Mouse (Mus musculus) E14TG2a.4 (cell line): Measurements from ENCODE around the gene Arhgef2.
A peak's percentile ranks its signal among the peaks of the same experiment; 100 is the strongest.

Experiments
- H3K27me3 ChIP-seq: 2 replicates; pipeline ENCODE4 v1.6.1; 2014; ENCODE audit warnings: low read length, control low read depth; ENCODE audit not compliant: insufficient read depth
- H3K36me3 ChIP-seq: 2 replicates; pipeline ENCODE4 v1.6.1; 2014; ENCODE audit warnings: low read length, control low read depth; ENCODE audit not compliant: insufficient read depth
- H3K4me1 ChIP-seq: replicated peaks from 2 replicates; pipeline ENCODE4 v1.6.1; 2014; ENCODE audit warnings: low read depth, low read length, control low read depth
- H3K4me3 ChIP-seq: replicated peaks from 2 replicates; pipeline ENCODE4 v1.5.1; 2014; ENCODE audit warnings: mild to moderate bottlenecking, low read length
- H3K9me3 ChIP-seq: 2 replicates; pipeline ENCODE4 v1.6.1; 2014; ENCODE audit warnings: low read length, control low read depth
- CTCF ChIP-seq: conservative IDR thresholded peaks from 2 replicates; pipeline ENCODE4 v1.5.1; 2014; ENCODE audit warnings: low read length
- NANOG ChIP-seq: IDR thresholded peaks from 2 replicates; pipeline ENCODE4 v1.6.1; 2014; ENCODE audit warnings: borderline replicate concordance, low read length, mixed read lengths
- POU5F1 ChIP-seq: IDR thresholded peaks from 2 replicates; pipeline ENCODE4 v1.6.1; 2014; ENCODE audit warnings: low read length, borderline replicate concordance

Gene Arhgef2

DNA sequence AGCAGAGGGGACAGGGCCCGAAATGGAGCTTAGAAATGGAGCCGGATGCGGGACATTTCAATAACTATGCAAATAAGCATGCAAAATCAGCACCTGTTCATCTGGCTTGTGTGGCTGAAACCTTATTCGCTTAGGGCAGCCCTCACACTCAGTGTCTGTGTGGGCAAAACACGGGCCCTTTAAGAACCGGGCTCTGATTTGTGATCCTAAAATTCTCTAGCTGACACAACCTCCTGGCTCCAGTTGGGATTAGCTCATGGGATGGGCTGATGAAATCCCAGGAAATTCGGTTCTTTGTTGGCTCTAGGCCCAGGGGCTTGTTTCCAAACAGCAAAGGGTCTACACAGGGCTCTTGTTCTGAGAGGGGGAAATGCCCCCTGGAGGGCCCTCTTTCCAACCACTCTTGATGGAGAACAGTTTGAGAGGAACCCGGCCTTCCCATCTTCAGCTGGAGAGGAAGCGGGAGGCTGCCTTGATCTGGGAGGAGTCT, 10.2 kb downstream of the Arhgef2 start:
- H3K36me3 ChIP-seq = peaks cover 22% of the 10 kb centered on the region
- peak overlapping the region; percentile 66 for H3K4me3 ChIP-seq
- no peaks in the 10 kb centered on the region for H3K9me3 ChIP-seq
- H3K27me3 ChIP-seq = peaks cover 5% of the 10 kb centered on the region; the same call in 1 of the 2 replicates
- H3K4me1 ChIP-seq = peaks cover 71% of the 10 kb centered on the region
- TF ChIP-seq POU5F1 (no peak), CTCF (no peak), NANOG (no peak)

DNA sequence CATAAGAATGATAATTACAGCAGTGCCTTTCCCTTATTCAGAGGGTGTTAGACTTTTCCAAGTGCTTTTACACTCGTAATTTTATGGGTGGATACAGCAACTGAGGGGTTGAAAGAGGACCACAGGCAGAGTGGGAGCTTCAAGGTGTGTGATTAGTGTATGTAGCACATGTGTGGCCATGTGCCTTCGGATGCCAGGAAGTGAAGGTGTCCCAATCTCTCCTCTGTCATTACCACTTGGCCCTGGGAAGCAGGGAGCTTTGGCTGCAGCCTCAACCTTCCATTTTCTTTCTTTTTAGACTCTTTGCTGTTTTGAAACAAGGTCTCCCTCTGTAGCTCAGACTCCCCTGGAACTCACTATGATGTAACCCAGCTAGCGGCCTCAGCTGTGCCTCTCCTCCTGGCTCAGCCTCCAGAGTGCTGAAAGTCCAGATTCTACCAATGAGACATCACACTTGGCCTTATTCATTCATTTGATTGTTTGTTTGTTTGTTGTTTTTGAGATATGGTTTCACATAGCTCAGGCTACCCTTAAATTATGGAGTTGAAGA, 11.3 kb downstream of the Arhgef2 start:
- Histone ChIP-seq H3K27me3 (peaks cover 5% of the 10 kb centered on the region; the same call in 1 of the 2 replicates), H3K4me3 (0 out of 2 replicates have a peak overlapping the region, but pooled peaks have one; percentile 66), H3K4me1 (peaks cover 74% of the 10 kb centered on the region), H3K36me3 (peaks cover 22% of the 10 kb centered on the region), H3K9me3 (no peaks in the 10 kb centered on the region)
- no peak for TF ChIP-seq NANOG
- no peak for TF ChIP-seq CTCF
- TF ChIP-seq POU5F1 = no peak

DNA sequence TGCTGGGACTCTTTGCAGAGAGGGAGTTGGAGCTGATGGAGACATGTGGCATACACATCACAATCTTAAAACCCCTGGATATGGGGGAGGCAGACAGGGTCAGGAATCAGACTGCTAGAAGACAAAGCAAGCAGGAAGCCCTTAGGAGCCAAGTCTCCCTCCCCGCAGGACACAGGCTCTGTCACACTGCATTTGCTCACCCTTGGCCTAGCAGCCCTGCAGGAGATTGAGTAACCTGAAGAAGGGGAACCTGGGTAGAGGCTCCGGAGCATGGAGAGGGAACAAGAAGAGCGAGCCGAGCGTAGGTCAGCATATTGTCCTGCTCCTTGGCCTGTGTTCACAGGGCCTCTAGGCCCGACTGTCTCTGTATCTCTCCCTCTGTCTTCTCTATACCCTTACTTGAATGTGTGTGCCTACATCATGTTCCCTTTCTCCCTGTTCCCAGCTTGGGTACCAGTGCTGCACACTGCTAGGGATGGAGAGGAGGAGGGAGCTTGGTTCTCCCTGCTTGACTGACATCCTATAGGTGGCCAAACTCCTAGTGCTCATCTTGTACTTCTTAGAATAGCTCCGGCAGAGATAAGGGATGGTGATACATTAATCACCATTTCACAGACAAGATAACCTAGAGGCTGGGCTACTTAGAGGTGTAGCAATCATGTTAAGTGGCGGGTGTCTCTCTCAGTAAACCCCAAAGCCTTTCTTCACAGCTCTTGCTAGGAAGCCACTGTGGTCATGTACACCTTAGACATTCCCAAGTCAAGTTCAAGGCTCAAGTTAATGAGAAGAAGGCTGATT, 12.5 kb downstream of the Arhgef2 start:
- Histone ChIP-seq H3K4me3 (no peak overlapping the region), H3K27me3 (peaks cover 5% of the 10 kb centered on the region; the same call in 1 of the 2 replicates), H3K9me3 (no peaks in the 10 kb centered on the region), H3K4me1 (peaks cover 86% of the 10 kb centered on the region), H3K36me3 (peaks cover 22% of the 10 kb centered on the region)
- no peak for TF ChIP-seq POU5F1
- TF ChIP-seq CTCF = no peak
- TF ChIP-seq NANOG = no peak

DNA sequence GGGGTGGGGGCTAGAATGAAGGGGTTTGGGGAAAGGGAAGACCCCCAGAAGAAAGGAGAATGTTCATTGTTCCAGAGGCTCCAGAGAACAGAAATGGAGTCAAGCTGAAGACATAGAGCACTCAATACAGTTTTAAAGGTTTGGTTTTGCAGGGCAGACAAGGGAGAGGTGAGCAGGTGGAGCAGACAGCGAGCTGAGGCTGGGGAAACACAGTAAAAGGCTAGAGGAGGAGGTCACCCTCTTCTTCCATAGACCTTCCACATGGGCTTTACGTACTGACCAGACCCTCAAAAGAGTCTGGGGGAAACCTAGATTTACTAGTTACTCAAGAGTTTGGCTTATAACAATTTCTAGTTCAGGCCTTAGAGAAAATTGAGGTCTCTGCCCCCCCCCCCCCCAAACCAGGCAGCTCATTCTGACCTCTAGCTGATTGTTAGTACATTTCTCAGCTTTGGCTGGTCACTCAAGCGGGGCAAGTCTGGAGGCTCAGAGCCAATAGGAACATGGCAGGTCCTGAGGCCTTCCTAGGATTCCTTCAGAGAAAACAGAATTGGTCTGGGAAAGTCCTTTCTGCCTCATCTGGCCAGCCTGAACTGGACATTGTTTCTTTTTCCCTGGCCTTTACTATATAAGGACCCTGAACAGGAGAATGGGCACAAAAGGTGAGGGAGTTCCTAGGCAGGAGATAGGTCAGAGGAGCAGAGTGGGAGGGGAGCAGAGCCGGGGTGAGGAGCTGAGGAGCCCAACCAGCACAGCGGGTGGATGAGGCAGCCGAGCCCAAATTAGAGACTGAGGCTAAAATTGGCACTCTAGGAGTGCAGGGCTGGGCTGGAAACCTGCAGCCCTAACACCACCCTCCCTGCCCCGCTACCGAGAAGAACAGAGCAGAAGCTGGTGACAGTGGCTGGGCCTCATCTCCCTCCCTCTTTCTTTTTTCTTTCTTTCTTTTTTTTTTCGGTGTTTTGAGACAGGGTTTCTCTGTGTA, 13.6 kb downstream of the Arhgef2 start:
- H3K36me3 ChIP-seq = peaks cover 27% of the 10 kb centered on the region
- H3K4me1 ChIP-seq = peaks cover 89% of the 10 kb centered on the region
- TF ChIP-seq POU5F1 (no peak), NANOG (no peak), CTCF (no peak)
- H3K9me3 ChIP-seq = no peaks in the 10 kb centered on the region
- H3K4me3 ChIP-seq = peak overlapping the region; percentile 89; the same call in 1 of the 2 replicates
- H3K27me3 ChIP-seq = peaks cover 5% of the 10 kb centered on the region; the same call in 1 of the 2 replicates

DNA sequence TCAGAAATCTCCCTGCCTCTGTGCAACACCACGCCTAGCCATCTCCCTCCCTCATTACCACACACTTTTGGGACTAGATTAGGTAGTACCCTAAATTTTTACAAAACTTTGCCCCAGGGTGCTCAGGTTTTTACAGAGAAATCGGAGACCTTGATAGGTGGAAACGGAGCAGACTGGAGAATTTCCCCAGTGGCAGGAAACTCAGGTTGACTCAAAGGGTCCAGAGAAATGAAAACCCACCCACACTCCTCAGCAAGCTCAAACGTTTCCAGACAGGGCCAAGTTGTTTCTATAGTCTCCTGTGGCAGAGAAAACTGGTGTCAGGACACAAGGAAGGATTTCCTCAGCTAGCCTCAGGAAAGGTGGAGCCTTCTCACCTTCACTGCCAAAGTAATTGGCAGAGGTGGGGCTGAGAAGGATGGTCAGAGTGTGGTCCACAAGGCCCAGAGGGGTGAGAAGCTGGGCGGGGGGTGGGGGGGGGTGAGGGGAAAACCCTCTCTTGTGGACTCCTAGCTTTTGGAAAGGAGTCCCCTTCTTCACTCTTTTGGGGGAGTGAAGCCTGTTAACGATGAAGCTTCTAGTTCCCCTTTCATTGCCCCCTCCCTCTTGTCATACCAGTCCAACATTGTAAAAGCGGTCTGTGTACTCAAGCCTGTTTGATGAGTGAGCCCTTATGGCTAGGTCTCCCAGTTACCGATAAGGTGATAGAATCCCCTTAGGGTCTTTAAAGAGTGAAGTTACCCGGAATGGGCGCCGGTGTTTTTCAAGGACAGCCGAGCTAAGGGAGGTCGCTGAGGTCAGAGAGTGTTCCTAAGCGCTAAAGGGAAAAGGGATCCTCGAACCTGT, 14.6 kb downstream of the Arhgef2 start:
- peaks cover 5% of the 10 kb centered on the region; the same call in 1 of the 2 replicates for H3K27me3 ChIP-seq
- peaks cover 89% of the 10 kb centered on the region for H3K4me1 ChIP-seq
- no peaks in the 10 kb centered on the region for H3K9me3 ChIP-seq
- TF ChIP-seq POU5F1 = no peak
- TF ChIP-seq CTCF = no peak
- TF ChIP-seq NANOG = no peak
- peak overlapping the region; percentile 89 for H3K4me3 ChIP-seq
- H3K36me3 ChIP-seq = peaks cover 36% of the 10 kb centered on the region

DNA sequence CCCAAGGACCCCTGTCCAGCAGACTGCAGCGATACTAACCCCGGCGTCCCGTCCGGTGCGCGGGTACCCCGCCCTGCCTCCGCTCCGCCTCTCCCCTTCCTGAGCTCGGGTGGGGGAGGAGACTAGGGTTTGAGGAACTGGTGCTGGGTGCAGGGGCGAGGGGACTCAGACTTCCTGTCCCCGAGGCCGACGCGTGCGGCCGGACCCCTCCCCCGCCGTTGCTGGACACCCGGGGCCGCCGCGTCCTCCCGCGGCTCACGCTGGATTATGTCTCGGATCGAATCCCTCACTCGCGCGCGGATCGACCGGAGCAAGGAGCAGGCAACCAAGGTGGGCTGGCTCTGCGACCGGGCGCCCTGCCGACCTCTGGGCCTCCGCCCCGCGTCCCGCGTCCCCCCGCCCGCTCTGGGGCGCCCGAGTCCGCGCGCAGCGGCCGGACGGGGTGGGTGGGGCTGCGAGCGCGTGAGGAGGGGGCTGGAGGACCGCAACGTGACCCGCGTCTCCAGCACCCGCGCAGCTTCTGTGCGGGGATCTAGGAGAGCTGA, 15.3 kb downstream of the Arhgef2 start:
- H3K36me3 ChIP-seq = peaks cover 42% of the 10 kb centered on the region
- peaks cover 5% of the 10 kb centered on the region; the same call in 1 of the 2 replicates for H3K27me3 ChIP-seq
- peaks cover 89% of the 10 kb centered on the region for H3K4me1 ChIP-seq
- H3K4me3 ChIP-seq = peak overlapping the region; percentile 89
- TF ChIP-seq CTCF (no peak), NANOG (no peak), POU5F1 (no peak)
- H3K9me3 ChIP-seq = no peaks in the 10 kb centered on the region

DNA sequence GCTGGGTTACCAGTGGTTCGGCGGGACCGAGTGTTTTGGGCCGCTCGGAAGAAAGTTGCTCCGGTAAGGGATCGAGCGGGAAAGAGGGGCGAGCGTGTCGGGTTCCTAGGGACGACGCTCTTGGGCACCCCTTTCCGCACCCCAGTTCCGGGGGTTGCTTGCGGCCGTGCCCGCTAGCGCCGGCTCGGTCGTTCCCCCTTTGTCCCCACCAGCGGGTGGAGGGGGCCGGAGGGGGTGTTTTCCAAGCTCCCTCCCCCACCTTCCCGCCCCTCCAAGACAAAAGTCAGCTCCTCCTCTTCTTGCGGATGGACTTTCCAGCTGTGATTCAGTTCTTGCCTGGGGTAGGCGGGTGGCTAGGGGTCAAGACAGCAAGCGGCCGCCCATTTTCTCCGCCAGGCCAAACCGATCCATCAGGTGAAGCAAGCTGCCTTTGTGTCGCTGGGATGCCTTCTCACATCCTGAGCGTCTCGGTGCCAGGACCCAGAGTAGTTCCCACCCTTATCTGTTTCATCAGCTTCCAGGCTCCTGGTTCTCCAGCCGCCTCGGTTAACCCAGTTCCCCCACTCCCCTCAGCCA, 15.9 kb downstream of the Arhgef2 start:
- Histone ChIP-seq H3K9me3 (no peaks in the 10 kb centered on the region), H3K4me3 (peak overlapping the region; percentile 89)
- no peak for TF ChIP-seq CTCF
- TF ChIP-seq POU5F1 = no peak
- no peak for TF ChIP-seq NANOG

More for the DNA sequence above, 15.9 kb downstream of the Arhgef2 start:
- H3K36me3 ChIP-seq = peaks cover 46% of the 10 kb centered on the region
- H3K27me3 ChIP-seq = peaks cover 5% of the 10 kb centered on the region; the same call in 1 of the 2 replicates
- H3K4me1 ChIP-seq = peaks cover 89% of the 10 kb centered on the region
